Mouse (Mus musculus) embryonic facial prominence, embryonic 15.5 days (tissue): ENCODE results near the gene Dtl. TPM values are rescaled to one million over a fixed set of nuclear protein-coding genes. Genes with fewer than 3 reads are reported as not detected.
A peak's percentile ranks its signal among the peaks of the same experiment; 100 is the strongest.

Source experiments
- ATAC-seq: fragments of 200-750 bp; cut with Nextera tagmentation; 2 replicates; pipeline ENCODE4 v1.8.0; 2017; ENCODE audit warnings: low read depth, moderate TSS enrichment; ENCODE audit not compliant: insufficient number of reproducible peaks, low FRiP score, low TSS enrichment
- H3K27ac ChIP-seq: fragments of 300-500 bp; sonication (generic); replicated peaks from 2 replicates; pipeline ENCODE4 v1.5.1; 2015; ENCODE audit warnings: mild to moderate bottlenecking, inconsistent platforms
- H3K27me3 ChIP-seq: fragments of 300-500 bp; sonication (generic); 2 replicates; pipeline ENCODE4 v1.6.1; 2015; ENCODE audit warnings: inconsistent platforms
- H3K36me3 ChIP-seq: fragments of 300-500 bp; sonication (generic); 2 replicates; pipeline ENCODE4 v1.6.1; 2015; ENCODE audit warnings: mild to moderate bottlenecking, inconsistent platforms
- H3K4me1 ChIP-seq: fragments of 300-500 bp; sonication (generic); 2 replicates; pipeline ENCODE4 v1.6.1; 2015; ENCODE audit warnings: inconsistent platforms
- H3K4me2 ChIP-seq: fragments of 300-500 bp; sonication (generic); replicated peaks from 2 replicates; pipeline ENCODE4 v1.6.1; 2015; ENCODE audit warnings: mild to moderate bottlenecking, inconsistent platforms
- H3K4me3 ChIP-seq: fragments of 300-500 bp; sonication (generic); replicated peaks from 2 replicates; pipeline ENCODE4 v1.5.1; 2015; ENCODE audit warnings: mild to moderate bottlenecking, inconsistent platforms
- H3K9ac ChIP-seq: fragments of 300-500 bp; sonication (generic); 2 replicates; pipeline ENCODE4 v1.6.1; 2015; ENCODE audit warnings: inconsistent platforms
- H3K9me3 ChIP-seq: fragments of 300-500 bp; sonication (generic); replicated peaks from 2 replicates; pipeline ENCODE4 v1.6.1; 2016; ENCODE audit warnings: inconsistent platforms
- WGBS: fragments of 180-500 bp; shearing (Covaris S2); methylation state at CpG from one replicate; pipeline ENCODE4 v1.1.7; 2015; 5-methylcytosine and 5-hydroxymethylcytosine counted together
- polyA plus RNA-seq: library from polyadenylated mRNA; unstranded; fragments of >200 nt; fragmentation: Nextera tagmentation; extraction: Ambion mirVana; gene quantifications from 2 replicates; pipeline ENCODE4 v1.2.1, GENCODE M21; 2015

Gene Dtl
- polyA plus RNA-seq, 1 experiment from 2014 or later = 45.0 TPM

GRCm38 (mm10) chr1:191579524-191579923 lies 4.2 kb upstream of the Dtl start:
- Histone ChIP-seq H3K4me2 (no peak overlapping the region), H3K9me3 (no peaks in the 10 kb centered on the region), H3K27me3 (no peaks in the 10 kb centered on the region), H3K27ac (no peak overlapping the region), H3K4me1 (peaks cover 19% of the 10 kb centered on the region), H3K4me3 (no peak overlapping the region), H3K36me3 (peaks cover 22% of the 10 kb centered on the region), H3K9ac (no peak overlapping the region)
- no peak for ATAC-seq
- 76% methylated on average over 3 of the region's 3 CpGs for WGBS

- H3K4me1 ChIP-seq = peaks cover 24% of the 10 kb centered on the region
- H3K9ac ChIP-seq = peak overlapping the region; percentile 78
- H3K27ac ChIP-seq = peak overlapping the region; percentile 94
- H3K9me3 ChIP-seq = no peaks in the 10 kb centered on the region
- WGBS = under 1% methylated on average over 52 of the region's 52 CpGs
- peak overlapping the region; percentile 91 for H3K4me3 ChIP-seq
- peak overlapping the region; percentile 69 for H3K4me2 ChIP-seq
- ATAC-seq = peak; percentile 36; the same call in 1 of the 2 replicates
- no peaks in the 10 kb centered on the region for H3K27me3 ChIP-seq
- peaks cover 4% of the 10 kb centered on the region; the same call in 1 of the 2 replicates for H3K36me3 ChIP-seq
Measured at GRCm38 (mm10) chr1:191574871-191575457, 380 bp downstream of the Dtl start.

- peak overlapping the region; percentile 94 for H3K27ac ChIP-seq
- H3K27me3 ChIP-seq = no peaks in the 10 kb centered on the region
- ATAC-seq = no peak
- H3K9ac ChIP-seq = peak overlapping the region; percentile 78
- peaks cover 4% of the 10 kb centered on the region; the same call in 1 of the 2 replicates for H3K36me3 ChIP-seq
- H3K4me2 ChIP-seq = peak overlapping the region; percentile 69
- peaks cover 24% of the 10 kb centered on the region for H3K4me1 ChIP-seq
- no peaks in the 10 kb centered on the region for H3K9me3 ChIP-seq
- peak overlapping the region; percentile 91 for H3K4me3 ChIP-seq
- WGBS = 1% methylated on average over 13 of the region's 13 CpGs
Measured at GRCm38 (mm10) chr1:191573906-191574639, 1.3 kb downstream of the Dtl start.

- Histone ChIP-seq H3K9me3 (no peaks in the 10 kb centered on the region), H3K9ac (no peak overlapping the region), H3K4me3 (no peak overlapping the region), H3K27ac (no peak overlapping the region), H3K4me1 (0 out of 2 replicates have a peak, but pooled peaks cover 5% of the 10 kb centered on the region), H3K27me3 (no peaks in the 10 kb centered on the region), H3K4me2 (no peak overlapping the region), H3K36me3 (peaks cover 7% of the 10 kb centered on the region; the same call in 1 of the 2 replicates)
- no peak for ATAC-seq
- 91% methylated on average over 3 of the region's 3 CpGs for WGBS
Measured at GRCm38 (mm10) chr1:191570415-191570814, 4.9 kb downstream of the Dtl start.

GRCm38 (mm10) chr1:191569625-191570024 lies 5.7 kb downstream of the Dtl start:
- ATAC-seq = no peak

GRCm38 (mm10) chr1:191567859-191568258 lies 7.5 kb downstream of the Dtl start:
- Histone ChIP-seq H3K36me3 (peaks cover 11% of the 10 kb centered on the region; the same call in 1 of the 2 replicates), H3K4me2 (no peak overlapping the region), H3K4me1 (no peaks in the 10 kb centered on the region), H3K9me3 (no peaks in the 10 kb centered on the region), H3K27ac (no peak overlapping the region), H3K27me3 (no peaks in the 10 kb centered on the region), H3K4me3 (no peak overlapping the region), H3K9ac (no peak overlapping the region)
- WGBS = 83% methylated on average over 1 of the region's 1 CpGs
- ATAC-seq = no peak

More at GRCm38 (mm10) chr1:191569625-191570024, 5.7 kb downstream of the Dtl start:
- Histone ChIP-seq H3K4me3 (no peak overlapping the region), H3K4me2 (no peak overlapping the region), H3K9me3 (no peaks in the 10 kb centered on the region), H3K9ac (no peak overlapping the region), H3K36me3 (peaks cover 7% of the 10 kb centered on the region; the same call in 1 of the 2 replicates), H3K27me3 (no peaks in the 10 kb centered on the region), H3K27ac (no peak overlapping the region), H3K4me1 (0 out of 2 replicates have a peak, but pooled peaks cover 5% of the 10 kb centered on the region)
- WGBS = 96% methylated on average over 2 of the region's 2 CpGs

GRCm38 (mm10) chr1:191562823-191563365 lies 12.4 kb downstream of the Dtl start:
- Histone ChIP-seq H3K4me3 (no peak overlapping the region), H3K27ac (no peak overlapping the region), H3K9ac (no peak overlapping the region), H3K36me3 (peaks cover 7% of the 10 kb centered on the region; the same call in 1 of the 2 replicates), H3K9me3 (no peaks in the 10 kb centered on the region), H3K27me3 (no peaks in the 10 kb centered on the region), H3K4me2 (no peak overlapping the region), H3K4me1 (no peaks in the 10 kb centered on the region)
- 55% methylated on average over 6 of the region's 6 CpGs for WGBS
- ATAC-seq = no peak

- Histone ChIP-seq H3K9ac (no peak overlapping the region), H3K9me3 (no peaks in the 10 kb centered on the region), H3K36me3 (peaks cover 13% of the 10 kb centered on the region), H3K4me3 (no peak overlapping the region), H3K4me1 (no peaks in the 10 kb centered on the region), H3K27ac (no peak overlapping the region), H3K27me3 (no peaks in the 10 kb centered on the region), H3K4me2 (no peak overlapping the region)
- WGBS = 88% methylated on average over 5 of the region's 5 CpGs
- no peak for ATAC-seq
Measured at GRCm38 (mm10) chr1:191559779-191560178, 15.6 kb downstream of the Dtl start.

GRCm38 (mm10) chr1:191557109-191557508 lies 18.2 kb downstream of the Dtl start:
- no peak for ATAC-seq
- peaks cover 18% of the 10 kb centered on the region for H3K36me3 ChIP-seq
- WGBS = 59% methylated on average over 8 of the region's 8 CpGs

GRCm38 (mm10) chr1:191550786-191551185 lies 24.6 kb downstream of the Dtl start:
- Histone ChIP-seq H3K9me3 (no peaks in the 10 kb centered on the region), H3K9ac (no peak overlapping the region), H3K27me3 (no peaks in the 10 kb centered on the region), H3K4me3 (no peak overlapping the region), H3K36me3 (peaks cover 45% of the 10 kb centered on the region), H3K27ac (no peak overlapping the region), H3K4me1 (no peaks in the 10 kb centered on the region), H3K4me2 (no peak overlapping the region)
- 74% methylated on average over 4 of the region's 4 CpGs for WGBS
- ATAC-seq = no peak

More at GRCm38 (mm10) chr1:191557109-191557508, 18.2 kb downstream of the Dtl start:
- no peak overlapping the region for H3K4me2 ChIP-seq
- H3K4me1 ChIP-seq = no peaks in the 10 kb centered on the region
- no peaks in the 10 kb centered on the region for H3K27me3 ChIP-seq
- H3K4me3 ChIP-seq = no peak overlapping the region
- no peaks in the 10 kb centered on the region for H3K9me3 ChIP-seq
- no peak overlapping the region for H3K9ac ChIP-seq
- H3K27ac ChIP-seq = no peak overlapping the region

- peaks cover 53% of the 10 kb centered on the region for H3K36me3 ChIP-seq
- WGBS = 88% methylated on average over 3 of the region's 3 CpGs
Measured at GRCm38 (mm10) chr1:191543747-191544146, 31.6 kb downstream of the Dtl start.

More at GRCm38 (mm10) chr1:191543747-191544146, 31.6 kb downstream of the Dtl start:
- Histone ChIP-seq H3K9me3 (no peaks in the 10 kb centered on the region), H3K4me2 (no peak overlapping the region), H3K4me1 (no peaks in the 10 kb centered on the region), H3K27ac (no peak overlapping the region), H3K4me3 (no peak overlapping the region), H3K9ac (no peak overlapping the region), H3K27me3 (no peaks in the 10 kb centered on the region)
- no peak for ATAC-seq
